Mouse (Mus musculus) left cerebral cortex, postnatal 14 days (tissue): ENCODE measurements around the gene Stk31. TPM values are rescaled to one million over a fixed set of nuclear protein-coding genes. Genes with fewer than 3 reads are reported as not detected.
A peak's percentile ranks its signal among the peaks of the same experiment; 100 is the strongest.
"Not testable (repeated sequence)": the region's sequence is repeated elsewhere in the genome, so short reads cannot be mapped to it uniquely, and the experiment has no call there.

ENCODE experiments used
- DNase-seq, 2 experiments: peaks; one replicate each; pipeline ENCODE4 v3.0.0; 2021 to 2022; ENCODE audit warnings: low spot score in 2 of 2, mixed read lengths in 1 of 2
- intact Hi-C: fragments of 180-260 bp; cut with DNase I; formaldehyde crosslinking; loops from one replicate; pipeline ENCODE4 v1.15.1; 2025
- long read RNA-seq, 2 experiments: library from polyadenylated mRNA; stranded (forward); transcript quantifications; one replicate each; pipeline ENCODE4 v2.0.0; 2021
- total RNA-seq, 2 experiments: library from RNA; stranded (reverse); gene quantifications; 2 replicates each; pipeline ENCODE4 v1.2.3; 2021

Stk31 gene
- total RNA-seq: 1 to 10 TPM; 1.1 to 1.5 TPM
- long read RNA-seq, experiment 1, partial matches to known transcripts: 0 of 1 reads
- long read RNA-seq, experiment 1, other reads (novel, unspliced or antisense): 1 of 1 reads
- long read RNA-seq, experiment 2, partial matches to known transcripts: 0 of 3 reads
- long read RNA-seq, experiment 2, other reads (novel, unspliced or antisense): 3 of 3 reads

DNA sequence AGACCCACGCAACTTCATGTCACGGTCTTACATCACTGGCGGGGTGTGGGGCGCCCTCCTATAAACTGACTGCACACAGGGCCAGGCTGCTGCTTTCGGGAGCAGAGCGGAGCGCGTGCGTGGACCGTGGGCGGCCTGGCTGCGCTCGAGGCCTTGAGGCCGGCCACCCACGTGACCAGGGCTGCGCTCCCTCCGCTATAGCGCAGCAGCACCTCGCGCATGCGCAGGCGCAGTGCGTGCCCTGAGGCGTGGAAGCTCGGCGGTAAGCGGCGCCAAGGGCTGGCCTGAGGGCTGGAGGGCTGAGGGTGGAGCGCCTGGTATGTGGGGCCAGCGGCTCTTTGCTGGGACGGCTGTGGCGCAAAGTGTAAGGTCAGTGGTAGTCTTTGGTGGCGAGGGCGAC is at the start of gene Stk31:
TSS of gene Stk31 (plus strand) at position 289 of the 400 bp plus-strand sequence.
- DNase-seq: peak in 1 of 2 experiments; percentile 11
- intact Hi-C loops: loop anchor here (10.0 kb wide), 1 partner anchor 341 kb away; no protein-coding TSS in a partner anchor

- intact Hi-C loops: no loop called here
Measured at GRCm38 (mm10) chr6:49349826-49350225, 45.6 kb upstream of the Stk31 start.

GRCm38 (mm10) chr6:49354613-49355012 is 40.8 kb upstream of the Stk31 start:
- intact Hi-C loops: no loop called here

More at GRCm38 (mm10) chr6:49349826-49350225, 45.6 kb upstream of the Stk31 start:
- no peak for DNase-seq

DNA sequence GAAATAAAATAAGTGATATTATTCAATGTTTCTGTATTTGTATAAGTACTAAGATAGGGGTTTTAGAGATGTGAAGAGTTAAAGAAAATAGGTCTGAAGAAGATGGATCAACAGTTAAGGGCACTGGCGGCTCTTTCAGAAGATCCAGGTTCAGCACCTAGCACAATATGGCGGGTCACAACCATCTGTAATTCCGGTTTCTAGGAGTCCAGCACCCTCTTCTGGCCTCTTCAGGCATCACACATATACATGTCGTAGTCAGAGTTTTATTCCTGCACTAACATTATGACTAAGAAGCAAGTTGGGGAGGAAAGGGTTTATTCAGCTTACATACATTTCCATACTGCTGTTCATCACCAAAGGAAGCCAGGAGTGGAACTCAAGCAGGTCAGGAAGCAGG is 40.2 kb upstream of the Stk31 start:
- intact Hi-C loops: no loop called here
- no peak for DNase-seq

More at GRCm38 (mm10) chr6:49354613-49355012, 40.8 kb upstream of the Stk31 start:
- no peak for DNase-seq

DNA sequence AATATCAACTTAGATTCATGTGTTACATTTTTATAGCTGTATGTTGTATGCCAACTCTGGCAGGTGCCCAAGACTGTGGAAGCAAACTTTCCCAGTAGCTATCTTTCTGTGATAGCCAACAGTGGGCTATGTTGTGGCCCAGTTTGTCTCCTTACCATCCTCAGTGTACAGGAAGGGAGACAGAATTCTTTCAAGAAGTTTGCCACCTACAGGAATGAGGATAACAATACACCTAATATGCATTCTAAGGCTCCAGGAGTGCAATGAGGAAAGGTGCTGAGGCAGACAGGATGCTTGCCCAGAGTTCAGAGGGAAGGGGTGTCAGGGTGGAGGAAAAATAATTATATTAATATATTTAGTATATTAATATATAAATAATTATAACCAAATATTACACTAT is 35.0 kb upstream of the Stk31 start:
- intact Hi-C loops: no loop called here
- no peak for DNase-seq

DNA sequence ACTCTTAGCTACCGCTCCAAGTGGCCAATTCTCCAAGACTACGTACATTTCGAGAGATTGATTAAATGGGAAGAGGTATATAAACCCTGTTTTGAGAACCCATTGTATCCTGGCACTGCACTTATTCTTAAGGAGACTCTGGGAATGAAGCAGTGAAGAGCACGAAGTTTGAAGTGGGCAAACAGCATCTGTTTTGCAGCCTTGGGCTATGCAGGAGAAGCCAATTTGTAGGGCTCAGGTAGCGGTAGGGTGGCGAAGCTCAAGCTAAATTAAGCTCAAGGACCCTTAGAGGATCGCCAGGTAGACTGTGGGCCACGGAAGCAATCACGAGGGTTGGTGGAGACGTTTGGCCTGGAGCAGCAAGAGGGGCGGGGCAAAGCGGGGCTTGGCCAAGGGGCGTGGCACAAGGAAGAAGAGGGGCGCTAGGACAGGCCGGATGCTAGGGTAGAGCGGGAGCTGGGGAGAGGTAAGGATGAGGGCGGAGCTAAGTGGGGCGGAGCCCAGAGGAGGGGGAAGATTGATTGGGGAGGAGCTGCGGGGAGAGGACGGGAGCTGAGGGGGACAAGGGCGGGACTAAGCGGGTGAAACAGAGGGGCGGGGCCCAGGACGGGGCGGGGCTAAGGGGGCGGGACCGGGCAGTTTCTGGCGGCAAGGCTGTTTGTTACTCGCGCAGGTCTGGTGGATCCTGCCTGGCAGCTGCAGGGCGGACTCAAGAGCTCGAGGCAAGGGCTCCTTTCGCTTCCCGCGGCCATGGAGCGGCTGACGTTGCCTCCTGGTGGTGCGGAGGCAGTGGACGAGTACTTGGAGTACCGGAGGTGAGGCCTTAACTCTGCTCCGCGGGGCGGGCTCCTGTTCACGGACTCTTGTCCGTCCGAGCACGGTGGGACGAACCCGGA is 28.0 kb upstream of the Stk31 start, which contains the start of gene Fam221a:
TSS of gene Fam221a (plus strand) at position 581 of the 896 bp plus-strand sequence.
- DNase-seq: peak; percentile 38 to 53
- intact Hi-C loops: no loop called here

DNA sequence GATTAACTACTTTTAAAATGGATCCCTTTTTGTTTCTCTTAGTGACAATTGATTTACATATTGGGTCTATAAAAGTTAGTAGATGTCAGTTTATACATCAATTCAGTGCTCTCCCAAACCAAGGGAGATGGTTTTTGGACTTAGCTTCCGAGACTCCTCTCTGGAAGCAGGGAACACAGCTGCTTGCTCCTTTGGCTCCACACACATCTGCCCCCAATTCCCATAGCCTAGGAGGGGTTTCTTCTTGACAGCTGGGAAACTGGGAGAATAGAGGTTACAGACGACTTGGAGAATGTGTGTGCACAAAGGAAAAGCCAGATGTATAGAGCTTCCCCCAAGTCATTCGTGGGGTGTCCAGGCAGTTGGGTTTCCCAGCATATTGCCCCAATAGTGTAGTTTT is 27.2 kb upstream of the Stk31 start:
- intact Hi-C loops: no loop called here
- DNase-seq: no peak

- intact Hi-C loops: no loop called here
- no peak for DNase-seq
Measured at GRCm38 (mm10) chr6:49372705-49373104, 22.7 kb upstream of the Stk31 start.

- intact Hi-C loops: no loop called here
Measured at GRCm38 (mm10) chr6:49373943-49374342, 21.5 kb upstream of the Stk31 start.

GRCm38 (mm10) chr6:49378328-49378727 is 17.1 kb upstream of the Stk31 start:
- intact Hi-C loops: no loop called here
- DNase-seq: peak in 1 of 2 experiments; percentile 4

More at GRCm38 (mm10) chr6:49373943-49374342, 21.5 kb upstream of the Stk31 start:
- peak in 1 of 2 experiments; percentile 9 for DNase-seq

- intact Hi-C loops: loop anchor here (10.0 kb wide), 1 partner anchor 339 kb away; no protein-coding TSS in a partner anchor
- no peak for DNase-seq
Measured at GRCm38 (mm10) chr6:49394276-49394675, 1.1 kb upstream of the Stk31 start.

- peak; percentile 12 to 30 for DNase-seq
- intact Hi-C loops: loop anchor here (2.0 to 10.0 kb wide), 3 partner anchors 79 to 343 kb away; partner anchors contain the start of gene Ccdc126
Measured at GRCm38 (mm10) chr6:49397466-49397865, 2.1 kb downstream of the Stk31 start.

DNA sequence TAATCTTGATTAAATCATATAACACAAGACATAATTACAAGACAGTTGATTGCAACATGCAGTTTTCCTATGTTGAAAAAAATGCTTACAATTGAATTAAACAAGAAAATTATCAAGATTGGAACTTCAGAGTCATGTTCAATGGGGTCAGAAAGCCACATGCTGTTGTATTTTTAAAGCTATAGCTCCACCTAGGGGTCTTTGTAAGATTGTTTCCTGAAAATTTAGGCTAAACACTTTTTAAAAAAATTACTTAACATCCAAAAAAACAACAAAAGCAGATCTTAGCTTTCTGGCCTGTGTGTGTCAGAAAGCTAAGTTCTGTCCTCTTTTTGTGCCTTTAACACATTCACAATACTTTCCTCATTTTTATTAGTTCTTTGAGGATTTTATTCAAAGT is 3.0 kb downstream of the Stk31 start:
- DNase-seq: peak in 1 of 2 experiments; percentile 22
- intact Hi-C loops: loop anchor here (2.0 to 10.0 kb wide), 2 partner anchors 170 to 344 kb away; no protein-coding TSS in a partner anchor

GRCm38 (mm10) chr6:49410830-49411229 is 15.4 kb downstream of the Stk31 start:
- DNase-seq: no peak
- intact Hi-C loops: no loop called here

DNA sequence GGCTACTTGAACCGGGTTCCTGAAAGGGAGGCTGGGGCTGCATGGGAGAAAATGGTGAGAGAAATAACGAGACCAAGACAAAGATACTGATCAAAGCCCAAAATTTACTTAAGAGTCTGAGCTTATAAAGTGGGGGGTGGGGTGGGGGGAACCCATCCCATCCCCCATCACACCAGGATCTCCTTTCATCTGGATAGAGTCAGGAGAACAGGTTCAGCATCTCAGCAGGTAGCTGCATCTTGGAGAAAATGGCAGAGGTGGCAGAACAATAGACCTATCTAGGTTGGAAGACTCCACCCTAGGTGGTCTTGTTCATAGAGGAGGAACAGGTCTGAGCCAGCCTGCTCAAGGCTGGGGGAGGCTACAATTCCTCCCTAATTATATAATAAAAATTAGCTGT is 17.6 kb downstream of the Stk31 start:
- DNase-seq, intact Hi-C loops: not testable (repeated sequence)

DNA sequence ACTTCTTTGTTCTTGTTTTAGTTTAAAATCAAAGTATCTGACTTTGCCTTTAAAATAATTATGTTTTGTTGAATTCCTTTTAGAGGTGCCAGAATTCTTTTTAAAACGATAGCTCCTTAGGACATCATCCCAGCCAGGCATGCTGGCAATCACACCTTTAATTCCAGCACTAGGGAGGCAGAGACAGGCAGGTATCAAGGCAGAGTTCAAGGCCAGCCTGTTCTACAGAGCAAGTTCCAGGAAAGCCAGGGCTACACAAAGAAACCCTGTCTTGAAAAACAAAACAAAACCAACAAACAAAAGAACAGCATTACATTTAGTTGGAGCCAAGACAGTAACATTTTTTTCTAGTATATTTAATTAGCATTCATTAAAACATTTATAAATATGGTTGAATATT is 20.6 kb downstream of the Stk31 start:
- intact Hi-C loops: no loop called here
- no peak for DNase-seq

DNA sequence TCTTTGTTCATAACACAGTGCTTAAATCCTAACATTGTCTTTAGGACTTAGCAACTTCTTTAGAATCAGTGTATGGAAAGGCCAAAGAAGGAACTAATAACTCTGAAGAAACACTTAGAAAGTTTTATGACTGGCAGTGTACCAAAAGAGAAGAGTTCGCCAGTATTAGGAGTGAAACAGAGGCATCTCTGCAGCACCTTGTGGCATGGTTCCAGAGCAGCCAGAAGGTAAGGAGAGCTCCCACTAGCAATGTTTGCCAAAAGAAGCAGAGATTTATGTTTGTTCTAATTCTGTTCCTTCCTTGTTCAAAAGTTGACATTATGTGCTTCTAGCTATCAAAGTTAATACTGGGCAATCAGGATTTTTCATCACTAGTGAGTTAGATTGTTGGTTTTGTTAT is 41.9 kb downstream of the Stk31 start:
- intact Hi-C loops: no loop called here
- DNase-seq: peak in 1 of 2 experiments; percentile 3

DNA sequence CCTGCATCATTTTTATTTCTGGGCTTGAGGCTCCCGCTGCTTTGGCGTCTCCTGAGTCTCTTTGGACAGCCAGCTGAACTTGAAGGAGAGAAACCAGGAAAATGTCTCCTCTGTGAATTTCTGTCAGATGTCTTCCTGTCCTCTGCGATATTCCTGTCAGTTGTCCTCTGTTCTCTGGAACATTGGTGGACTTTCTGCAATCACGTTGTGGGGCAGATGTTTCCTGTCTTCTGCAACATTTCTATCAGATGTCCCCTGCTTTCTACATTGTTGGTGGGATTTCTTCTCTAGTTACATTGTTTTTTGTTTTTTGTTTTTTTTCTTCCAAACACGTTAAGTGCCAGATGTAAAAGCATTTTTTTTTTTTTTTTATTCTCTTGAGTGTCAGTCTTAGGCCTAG is 62.7 kb downstream of the Stk31 start:
- DNase-seq: no peak
- intact Hi-C loops: no loop called here

DNA sequence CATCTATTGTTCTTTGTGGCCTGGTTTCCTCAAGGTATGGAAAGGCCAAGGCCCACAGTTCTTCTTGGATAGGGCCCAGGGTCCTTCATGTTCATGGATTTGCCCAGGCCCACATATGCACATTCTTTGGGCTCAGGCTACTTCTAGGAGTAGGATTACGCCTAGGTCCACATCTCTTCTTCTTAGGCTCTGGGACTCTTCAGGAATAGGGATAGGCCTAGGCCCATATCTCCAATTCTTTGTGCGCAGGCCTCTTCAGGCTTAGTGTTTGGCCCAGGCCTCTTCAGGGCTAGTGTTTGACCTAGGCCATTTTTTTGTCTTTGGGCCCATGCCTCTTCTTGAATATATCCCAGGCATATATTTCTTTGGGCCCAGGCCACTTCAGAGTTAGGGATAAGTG is 87.8 kb downstream of the Stk31 start:
- DNase-seq: no peak
- intact Hi-C loops: no loop called here

DNA sequence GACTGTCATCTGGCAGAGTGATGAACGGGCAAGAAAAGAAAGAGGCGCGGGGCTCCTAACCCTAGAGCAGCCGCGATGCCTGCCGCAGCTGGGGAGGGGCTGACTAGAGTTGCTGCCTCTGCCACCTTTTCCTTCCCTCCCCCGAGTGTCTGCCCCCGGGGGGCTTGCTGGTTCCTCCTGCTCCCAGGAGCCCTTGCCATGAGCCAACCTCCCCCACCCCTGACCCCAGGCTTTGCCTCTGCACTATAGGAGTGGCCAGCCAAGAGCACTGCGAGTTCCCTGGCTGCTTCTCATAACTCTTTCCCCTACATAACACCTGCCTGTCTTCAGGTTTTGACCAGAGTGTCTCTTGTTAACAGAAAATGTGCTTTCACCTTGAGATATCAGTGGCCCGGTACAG is 96.1 kb downstream of the Stk31 start:
- intact Hi-C loops: no loop called here
- no peak for DNase-seq
